Mouse (Mus musculus): Measurements from ENCODE around the gene Naa38. TPM values are rescaled to one million over a fixed set of nuclear protein-coding genes. Genes with fewer than 3 reads are reported as not detected.
A peak's percentile ranks its signal among the peaks of the same experiment; 100 is the strongest.

Gene Naa38
- polyA plus RNA-seq, 1 experiment from 2014 or later, result 145 TPM

DNA sequence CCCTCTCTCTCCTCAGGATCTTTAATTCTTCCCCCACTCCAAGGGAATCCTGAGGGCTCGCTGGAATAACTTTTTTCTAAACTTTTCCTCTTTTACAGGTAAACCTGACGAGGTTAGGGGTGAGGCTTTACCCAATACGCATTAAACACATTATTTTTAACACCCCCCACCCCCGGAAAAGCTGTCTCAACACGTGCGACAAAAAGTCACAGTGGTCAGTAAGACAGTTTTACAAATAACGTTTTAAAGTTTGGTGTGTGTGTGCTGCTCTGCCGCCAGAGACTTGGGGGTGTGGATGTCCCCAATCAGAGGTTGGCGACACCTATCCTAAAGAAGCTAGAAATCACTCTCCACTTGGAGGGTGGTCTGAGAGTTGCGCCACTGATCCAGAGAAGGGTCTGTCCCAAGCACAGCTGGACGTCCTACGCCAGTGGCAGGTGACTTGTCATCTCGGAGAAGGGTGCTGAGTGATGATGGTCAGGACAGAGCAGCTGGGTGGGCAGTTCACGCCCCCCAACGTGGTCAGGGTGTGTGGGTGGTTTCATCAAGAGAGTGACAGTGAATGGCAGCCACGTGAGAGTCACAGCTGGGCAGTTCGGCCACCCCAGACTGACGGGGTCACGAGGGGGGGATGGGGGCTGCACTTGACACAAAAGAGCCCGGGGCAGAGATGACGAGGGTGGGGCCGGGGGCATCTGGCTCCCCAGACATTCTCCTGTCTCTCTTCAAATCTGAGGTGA, 27.5 kb upstream of the Naa38 start:
- WGBS, result under 1% methylated on average over 22 of the region's 22 CpGs
- Histone ChIP-seq H3K36me3 (peaks cover 24% of the 10 kb centered on the region), H3K4me3 (peak overlapping the region; percentile 84), H3K9ac (peak overlapping the region; percentile 100), H3K4me1 (peaks cover 55% of the 10 kb centered on the region), H3K27ac (peak overlapping the region; percentile 100), H3K9me3 (no peaks in the 10 kb centered on the region), H3K27me3 (no peaks in the 10 kb centered on the region), H3K4me2 (peak overlapping the region; percentile 97)
- no peak for ATAC-seq (ENCODE audit: insufficient number of reproducible peaks, insufficient read depth, low FRiP score, low TSS enrichment, low read depth)

DNA sequence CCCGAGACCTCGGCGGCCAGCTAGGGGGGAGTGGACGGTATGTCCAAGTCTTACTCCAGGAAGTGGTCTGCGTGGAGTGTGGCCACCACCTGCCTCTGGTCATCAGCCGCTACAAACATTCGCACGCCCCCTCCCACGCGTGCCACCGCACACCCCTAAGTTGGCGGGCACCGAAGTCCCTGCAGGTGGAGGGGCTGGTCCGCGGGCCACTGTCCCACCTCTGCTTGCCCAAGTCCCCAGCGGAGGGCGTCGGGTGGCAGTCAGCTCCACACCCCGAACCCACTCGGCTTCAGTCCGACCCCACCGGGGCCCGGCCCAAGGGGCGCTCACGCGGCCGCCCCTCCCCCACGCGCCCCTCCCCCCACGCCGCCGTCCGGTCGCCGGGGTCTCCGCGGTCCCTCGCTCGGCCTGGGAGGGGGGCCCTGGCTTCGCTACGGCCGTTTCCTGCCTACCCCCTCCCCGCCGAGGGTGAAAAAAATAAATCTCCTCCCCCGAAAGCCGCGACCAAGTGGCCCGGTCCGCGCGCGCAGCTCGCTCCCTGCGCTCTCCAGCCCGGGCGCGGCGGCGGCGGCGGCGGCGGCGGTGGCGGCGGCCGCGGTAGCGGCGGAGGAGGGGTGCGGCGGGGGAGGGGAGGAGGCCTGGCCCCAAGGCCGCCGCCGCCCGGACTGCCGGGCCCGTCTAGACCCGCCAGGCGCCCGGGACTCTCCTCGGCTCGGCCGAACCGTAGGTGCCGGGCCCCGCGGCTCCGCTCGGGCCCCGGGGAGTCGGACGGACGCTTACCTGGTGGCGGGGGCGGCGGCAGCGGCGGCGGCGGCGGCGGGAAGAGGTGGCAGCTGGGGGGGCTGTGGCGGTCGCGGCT, 26.7 kb upstream of the Naa38 start:
- H3K27me3 ChIP-seq, result no peaks in the 10 kb centered on the region
- H3K36me3 ChIP-seq, result peaks cover 19% of the 10 kb centered on the region
- peak overlapping the region; percentile 100 for H3K9ac ChIP-seq
- H3K9me3 ChIP-seq, result no peaks in the 10 kb centered on the region
- H3K4me2 ChIP-seq, result peak overlapping the region; percentile 97
- H3K4me1 ChIP-seq, result peaks cover 47% of the 10 kb centered on the region
- under 1% methylated on average over 58 of the region's 106 CpGs for WGBS
- peak overlapping the region; percentile 100 for H3K27ac ChIP-seq
- H3K4me3 ChIP-seq, result peak overlapping the region; percentile 84
- ATAC-seq (ENCODE audit: insufficient number of reproducible peaks, insufficient read depth, low FRiP score, low TSS enrichment, low read depth), result no peak

DNA sequence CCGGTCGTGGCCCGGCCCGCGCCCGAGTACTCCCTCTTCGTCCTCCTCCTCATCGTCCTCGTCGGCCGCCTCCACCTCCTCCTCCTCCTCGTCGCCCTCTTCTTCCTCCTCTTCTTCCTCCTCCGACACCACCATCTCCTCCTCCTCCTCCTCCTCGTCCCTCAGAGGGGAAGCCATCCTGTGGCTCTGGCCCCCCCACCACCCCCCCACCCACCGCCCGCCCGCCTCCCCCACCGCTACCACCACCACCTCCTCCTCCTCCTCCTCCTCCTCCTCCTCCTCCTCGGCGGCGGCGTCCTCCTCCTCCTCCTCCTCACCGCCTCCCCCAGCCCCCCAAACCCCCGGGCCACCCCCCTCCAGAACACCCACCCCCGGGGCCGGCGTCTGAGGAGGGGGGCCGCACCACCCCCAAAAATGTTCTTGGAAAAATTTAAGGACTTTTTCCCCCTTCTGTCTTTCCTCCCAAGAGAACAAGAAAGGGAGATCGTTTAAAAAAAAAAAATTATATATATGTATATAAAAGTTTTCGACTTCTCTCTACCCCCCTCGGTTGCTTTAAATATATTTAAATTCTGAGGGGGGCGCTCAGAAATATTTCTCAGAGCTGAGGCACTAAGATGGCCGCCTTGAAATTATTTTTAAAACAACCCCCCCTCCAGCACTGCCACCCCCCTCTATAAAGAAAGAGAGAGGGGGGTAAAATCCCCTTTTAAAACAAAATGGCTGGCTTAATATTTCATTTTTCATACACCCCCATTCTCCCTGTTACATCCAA, 25.9 kb upstream of the Naa38 start, which contains the start of gene Chd3:
Gene Chd3, minus strand, starts transcription at position 192 of the 775 bp plus-strand sequence.
- H3K36me3 ChIP-seq, result peaks cover 17% of the 10 kb centered on the region
- no peak for ATAC-seq (ENCODE audit: insufficient number of reproducible peaks, insufficient read depth, low FRiP score, low TSS enrichment, low read depth)
- H3K4me1 ChIP-seq, result peaks cover 39% of the 10 kb centered on the region
- H3K27ac ChIP-seq, result peak within 1 kb of the TSS; percentile 100
- peak within 1 kb of the TSS; percentile 97 for H3K4me2 ChIP-seq
- H3K9ac ChIP-seq, result peak within 1 kb of the TSS; percentile 100
- H3K9me3 ChIP-seq, result no peaks in the 10 kb centered on the region
- WGBS, result under 1% methylated on average over 19 of the region's 34 CpGs
- H3K27me3 ChIP-seq, result no peaks in the 10 kb centered on the region
- H3K4me3 ChIP-seq, result peak within 1 kb of the TSS; percentile 84

DNA sequence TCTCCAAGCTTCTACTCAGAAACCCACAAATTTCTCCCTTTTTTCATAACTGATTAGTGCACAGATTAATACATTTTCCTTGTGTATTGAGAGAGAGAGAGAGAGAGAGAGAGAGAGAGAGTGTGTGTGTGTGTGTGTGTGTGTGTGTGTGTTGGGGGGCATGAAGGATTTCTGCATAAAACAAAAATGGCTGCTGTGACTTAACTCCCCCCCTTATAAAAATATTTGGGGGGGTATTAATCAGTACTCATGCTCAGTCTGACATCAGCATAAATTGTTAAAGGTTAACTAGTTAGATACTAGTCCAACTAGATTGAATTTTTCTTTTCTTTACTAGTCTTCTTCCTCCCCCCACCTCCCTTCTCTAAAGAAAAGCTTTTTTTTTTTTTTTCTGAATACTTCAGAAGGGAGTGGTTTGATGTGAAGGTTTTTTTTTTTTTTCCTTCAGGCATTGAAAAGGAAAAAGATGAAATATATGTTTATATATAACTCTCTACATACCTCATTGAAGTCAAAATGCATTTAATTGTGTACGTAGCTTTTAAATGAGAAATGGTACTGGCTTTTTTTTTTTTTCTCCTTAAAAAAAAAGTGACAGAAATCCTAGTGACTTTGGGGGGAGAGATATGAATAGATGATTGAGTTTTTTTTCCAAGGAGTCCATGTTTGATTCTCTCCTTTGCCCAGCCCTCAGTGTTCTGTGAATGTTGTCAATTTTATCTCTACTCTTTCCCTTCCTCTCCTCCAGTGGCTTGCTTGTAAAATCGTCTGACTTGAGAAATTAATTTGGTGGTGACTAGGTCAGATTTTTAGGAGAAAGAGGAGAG, 25.1 kb upstream of the Naa38 start:
- ATAC-seq (ENCODE audit: insufficient number of reproducible peaks, insufficient read depth, low FRiP score, low TSS enrichment, low read depth), result no peak
- Histone ChIP-seq H3K4me1 (peaks cover 31% of the 10 kb centered on the region), H3K36me3 (peaks cover 15% of the 10 kb centered on the region), H3K9ac (peak overlapping the region; percentile 100), H3K27me3 (no peaks in the 10 kb centered on the region), H3K4me3 (peak overlapping the region; percentile 84), H3K27ac (peak overlapping the region; percentile 100), H3K4me2 (peak overlapping the region; percentile 97), H3K9me3 (no peaks in the 10 kb centered on the region)
- 12% methylated on average over 2 of the region's 2 CpGs for WGBS

DNA sequence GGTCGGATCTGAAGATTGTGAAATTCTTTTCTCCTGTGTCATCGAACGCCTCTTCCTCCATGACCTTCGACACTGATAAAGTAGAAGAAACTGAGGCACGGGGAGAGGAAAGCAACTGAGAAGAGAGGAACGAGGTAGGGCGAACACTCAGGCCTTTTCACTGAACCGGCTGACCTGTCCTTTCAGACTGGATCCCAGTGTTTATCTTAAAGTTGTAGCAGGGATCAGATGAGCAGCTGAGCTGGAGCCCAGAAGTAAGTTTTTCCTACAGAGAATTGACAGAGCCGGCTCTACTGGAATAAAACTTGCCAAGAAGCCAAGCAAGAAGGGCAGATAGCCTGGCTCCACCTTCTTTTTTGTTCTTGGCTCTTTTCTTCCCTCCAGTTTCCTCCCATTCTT, 24.5 kb upstream of the Naa38 start:
- WGBS, result 22% methylated on average over 9 of the region's 9 CpGs
- H3K27me3 ChIP-seq, result no peaks in the 10 kb centered on the region
- H3K4me3 ChIP-seq, result no peak overlapping the region
- H3K36me3 ChIP-seq, result peaks cover 18% of the 10 kb centered on the region
- no peaks in the 10 kb centered on the region for H3K9me3 ChIP-seq
- H3K9ac ChIP-seq, result peak overlapping the region; percentile 28; the same call in 1 of the 2 replicates
- peak overlapping the region; percentile 79 for H3K27ac ChIP-seq
- ATAC-seq (ENCODE audit: insufficient number of reproducible peaks, insufficient read depth, low FRiP score, low TSS enrichment, low read depth), result no peak
- peak overlapping the region; percentile 39 for H3K4me2 ChIP-seq
- peaks cover 25% of the 10 kb centered on the region for H3K4me1 ChIP-seq

DNA sequence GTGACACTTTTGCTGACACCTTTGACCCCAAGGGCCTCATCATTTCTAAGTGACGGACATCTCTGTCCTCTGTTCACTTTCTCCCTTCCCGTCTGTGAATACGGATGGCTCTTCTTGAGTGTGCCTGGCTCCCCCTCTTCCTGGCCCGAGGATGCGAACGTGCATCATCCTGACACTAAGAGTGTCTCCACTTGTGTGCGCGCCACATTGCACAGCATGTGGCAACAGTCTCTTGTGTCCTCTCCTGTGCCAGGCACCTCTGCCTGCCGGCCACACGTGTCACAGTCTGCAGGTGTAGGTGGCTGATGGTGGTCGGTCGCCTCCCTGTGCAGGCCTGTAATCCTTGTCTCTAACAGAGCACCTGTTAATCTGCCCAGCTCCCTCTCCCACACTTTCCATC, 23.7 kb upstream of the Naa38 start:
- H3K9ac ChIP-seq, result peak overlapping the region; percentile 28; the same call in 1 of the 2 replicates
- H3K4me3 ChIP-seq, result no peak overlapping the region
- H3K27ac ChIP-seq, result peak overlapping the region; percentile 79
- peaks cover 20% of the 10 kb centered on the region for H3K4me1 ChIP-seq
- no peaks in the 10 kb centered on the region for H3K27me3 ChIP-seq
- H3K9me3 ChIP-seq, result no peaks in the 10 kb centered on the region
- H3K36me3 ChIP-seq, result peaks cover 20% of the 10 kb centered on the region
- 55% methylated on average over 12 of the region's 12 CpGs for WGBS
- peak overlapping the region; percentile 39; the same call in 1 of the 2 replicates for H3K4me2 ChIP-seq
- ATAC-seq (ENCODE audit: insufficient number of reproducible peaks, insufficient read depth, low FRiP score, low TSS enrichment, low read depth), result peak; percentile 8; the same call in 1 of the 2 replicates

DNA sequence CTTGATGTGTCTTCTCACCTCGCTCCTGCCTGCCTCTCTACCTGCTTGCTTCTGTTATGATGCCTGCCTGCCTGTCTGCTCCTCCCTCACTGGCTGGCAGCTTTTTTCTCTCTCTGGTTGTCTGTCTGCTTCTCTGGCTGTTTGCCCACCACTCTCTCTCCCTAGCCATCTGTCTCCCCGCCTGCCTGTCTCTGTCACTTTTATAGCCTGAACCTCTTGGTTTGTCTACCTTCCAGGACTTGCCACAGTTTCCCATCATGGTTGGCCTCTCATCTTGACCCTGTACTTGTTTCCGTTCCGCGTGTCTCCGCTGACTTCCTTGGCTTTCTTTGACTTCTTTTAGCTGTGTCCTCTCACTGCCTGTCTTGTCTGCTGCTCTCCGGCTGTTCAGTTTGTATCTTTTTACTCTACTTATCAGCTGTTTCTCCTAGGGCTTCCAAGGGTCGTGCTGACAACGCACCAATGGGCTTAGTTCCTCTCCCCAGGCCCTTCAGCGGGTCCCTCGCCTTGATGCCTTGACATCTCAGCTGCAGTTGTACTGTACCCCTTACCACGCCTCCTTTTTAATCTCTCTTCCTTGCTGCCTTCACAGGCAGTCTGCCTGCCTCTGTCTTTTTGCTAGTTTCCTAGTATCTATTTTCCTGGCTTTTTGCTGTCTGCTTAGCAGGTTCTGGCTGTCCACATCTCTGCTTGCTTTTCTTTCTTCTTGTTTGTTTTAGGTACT, 23.1 kb upstream of the Naa38 start:
- Histone ChIP-seq H3K9ac (0 out of 2 replicates have a peak overlapping the region, but pooled peaks have one; percentile 28), H3K27ac (peak overlapping the region; percentile 79), H3K36me3 (peaks cover 21% of the 10 kb centered on the region), H3K4me1 (peaks cover 20% of the 10 kb centered on the region), H3K27me3 (no peaks in the 10 kb centered on the region), H3K9me3 (no peaks in the 10 kb centered on the region), H3K4me2 (peak overlapping the region; percentile 39; the same call in 1 of the 2 replicates), H3K4me3 (no peak overlapping the region)
- ATAC-seq (ENCODE audit: insufficient number of reproducible peaks, insufficient read depth, low FRiP score, low TSS enrichment, low read depth), result no peak
- WGBS, result 58% methylated on average over 12 of the region's 12 CpGs

DNA sequence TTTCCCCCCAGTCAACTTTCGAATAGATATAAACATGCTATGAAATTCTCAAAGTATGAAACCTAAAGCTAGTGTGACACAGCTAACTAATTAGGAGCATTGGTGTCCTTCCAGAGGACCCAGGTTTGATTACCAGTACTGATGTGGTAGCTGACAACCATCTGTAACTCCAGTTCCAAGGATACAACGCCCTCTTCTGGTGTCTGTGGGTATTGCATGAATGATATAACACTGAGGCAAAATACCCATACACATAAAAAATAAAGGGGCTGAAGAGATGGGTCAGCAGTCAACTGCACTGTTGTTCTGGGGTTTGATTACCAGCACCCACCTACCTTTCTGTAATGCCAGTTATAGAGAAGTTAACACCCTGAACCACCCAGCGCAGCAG, 22.5 kb upstream of the Naa38 start:
- Histone ChIP-seq H3K9ac (no peak overlapping the region), H3K27ac (peak overlapping the region; percentile 79; the same call in 1 of the 2 replicates), H3K4me1 (peaks cover 20% of the 10 kb centered on the region), H3K9me3 (no peaks in the 10 kb centered on the region), H3K36me3 (peaks cover 27% of the 10 kb centered on the region), H3K4me2 (no peak overlapping the region), H3K27me3 (no peaks in the 10 kb centered on the region), H3K4me3 (no peak overlapping the region)
- 62% methylated on average over 3 of the region's 3 CpGs for WGBS
- ATAC-seq (ENCODE audit: insufficient number of reproducible peaks, insufficient read depth, low FRiP score, low TSS enrichment, low read depth), result no peak

DNA sequence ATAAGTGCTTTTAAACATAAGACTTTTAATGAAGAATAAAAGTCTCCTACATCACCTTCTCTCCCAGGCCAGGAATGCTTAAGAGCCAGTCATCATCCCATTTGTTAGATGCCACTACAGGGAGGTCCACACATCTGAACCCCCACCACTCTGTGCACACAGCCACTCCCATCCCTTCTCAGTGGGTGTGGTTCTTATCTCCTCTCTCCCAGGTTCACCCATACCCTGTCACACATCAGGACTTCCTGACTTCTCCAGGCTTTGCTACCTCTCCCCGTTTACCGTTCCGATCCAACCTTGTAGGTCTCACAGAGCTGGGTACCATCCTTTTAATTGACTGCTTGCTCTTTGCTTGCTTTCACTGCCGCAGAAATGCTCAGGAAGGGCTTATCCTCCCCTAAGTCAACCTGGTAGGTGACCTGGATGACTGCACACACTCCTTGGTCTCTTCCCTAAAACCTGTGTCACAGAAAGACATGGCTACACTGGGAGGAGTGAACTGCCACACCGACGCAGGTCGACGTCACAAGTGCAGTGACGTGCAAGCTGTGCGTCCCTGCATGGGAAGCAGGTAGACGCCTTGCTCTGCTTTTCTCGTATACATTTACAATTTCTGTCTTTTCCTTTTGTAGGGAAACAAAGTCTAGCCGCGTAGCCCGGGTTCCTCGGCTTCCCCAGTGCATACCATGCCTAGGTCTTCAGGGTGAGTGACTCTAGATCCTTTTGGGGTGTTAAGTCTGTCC, 21.9 kb upstream of the Naa38 start:
- Histone ChIP-seq H3K4me2 (no peak overlapping the region; the same call in 1 of the 2 replicates), H3K4me3 (no peak overlapping the region), H3K36me3 (peaks cover 31% of the 10 kb centered on the region), H3K9ac (no peak overlapping the region), H3K27me3 (no peaks in the 10 kb centered on the region), H3K9me3 (no peaks in the 10 kb centered on the region), H3K4me1 (peaks cover 20% of the 10 kb centered on the region), H3K27ac (no peak overlapping the region)
- WGBS, result 90% methylated on average over 16 of the region's 16 CpGs
- ATAC-seq (ENCODE audit: insufficient number of reproducible peaks, insufficient read depth, low FRiP score, low TSS enrichment, low read depth), result no peak

Data from embryonic facial prominence, embryonic 13.5 days (tissue).